Mouse (Mus musculus) neutrophil, adult 5-6 weeks (primary cell): ENCODE results near the gene Tbc1d2b. TPM values are rescaled to one million over a fixed set of nuclear protein-coding genes. Genes with fewer than 3 reads are reported as not detected.

Experiments
- ATAC-seq: fragments of 151-379, 151-347 bp; 2 replicates; pipeline ENCODE4 v1.8.0; 2017; ENCODE audit warnings: mild to moderate bottlenecking, moderate TSS enrichment; ENCODE audit not compliant: insufficient number of reproducible peaks, poor library complexity, low FRiP score, severe bottlenecking; ENCODE audit errors: extremely low read depth
- total RNA-seq: library from RNA; stranded (forward); fragments of 200-1000 nt; gene quantifications from 2 replicates; pipeline ENCODE4 v1.2.3, GENCODE M21; 2017

The Tbc1d2b gene
- total RNA-seq, 1 experiment from 2014 or later = 29.6 TPM

GRCm38 (mm10) chr9:90188893-90189292 is 81.7 kb downstream of the Tbc1d2b start:
- no peak for ATAC-seq

- ATAC-seq = no peak
Measured at GRCm38 (mm10) chr9:90185356-90185910, 85.2 kb downstream of the Tbc1d2b start.

- no peak for ATAC-seq
Measured at GRCm38 (mm10) chr9:90184116-90184515, 86.5 kb downstream of the Tbc1d2b start.

GRCm38 (mm10) chr9:90183550-90183949 is 87.1 kb downstream of the Tbc1d2b start:
- no peak for ATAC-seq

GRCm38 (mm10) chr9:90182636-90183421 is 87.8 kb downstream of the Tbc1d2b start:
- ATAC-seq = no peak

- no peak for ATAC-seq
Measured at GRCm38 (mm10) chr9:90181656-90182388, 88.8 kb downstream of the Tbc1d2b start.

- ATAC-seq = no peak
Measured at GRCm38 (mm10) chr9:90179409-90179808, 91.2 kb downstream of the Tbc1d2b start.

GRCm38 (mm10) chr9:90173330-90173729 is 97.3 kb downstream of the Tbc1d2b start:
- ATAC-seq = no peak

- ATAC-seq = no peak
Measured at GRCm38 (mm10) chr9:90172528-90173321, 97.9 kb downstream of the Tbc1d2b start.

GRCm38 (mm10) chr9:90171421-90171820 is 99.2 kb downstream of the Tbc1d2b start:
- ATAC-seq = no peak

- ATAC-seq = no peak
Measured at GRCm38 (mm10) chr9:90169965-90170364, 100.6 kb downstream of the Tbc1d2b start.

- no peak for ATAC-seq
Measured at GRCm38 (mm10) chr9:90166615-90167014, 104.0 kb downstream of the Tbc1d2b start.

GRCm38 (mm10) chr9:90165590-90165989 is 105.0 kb downstream of the Tbc1d2b start:
- no peak for ATAC-seq

GRCm38 (mm10) chr9:90164670-90165453 is 105.7 kb downstream of the Tbc1d2b start:
- no peak for ATAC-seq

- no peak for ATAC-seq
Measured at GRCm38 (mm10) chr9:90163749-90164095, 106.9 kb downstream of the Tbc1d2b start.

GRCm38 (mm10) chr9:90162926-90163748 is 107.5 kb downstream of the Tbc1d2b start, which contains the start of gene Adamts7:
Gene Adamts7, plus strand, starts transcription at chr9:90163069.
- no peak for ATAC-seq

- ATAC-seq = no peak
Measured at GRCm38 (mm10) chr9:90162243-90162925, 108.2 kb downstream of the Tbc1d2b start.
